9 mouse cellular contexts compared by ENCODE assay signal in the genomic region with DNA sequence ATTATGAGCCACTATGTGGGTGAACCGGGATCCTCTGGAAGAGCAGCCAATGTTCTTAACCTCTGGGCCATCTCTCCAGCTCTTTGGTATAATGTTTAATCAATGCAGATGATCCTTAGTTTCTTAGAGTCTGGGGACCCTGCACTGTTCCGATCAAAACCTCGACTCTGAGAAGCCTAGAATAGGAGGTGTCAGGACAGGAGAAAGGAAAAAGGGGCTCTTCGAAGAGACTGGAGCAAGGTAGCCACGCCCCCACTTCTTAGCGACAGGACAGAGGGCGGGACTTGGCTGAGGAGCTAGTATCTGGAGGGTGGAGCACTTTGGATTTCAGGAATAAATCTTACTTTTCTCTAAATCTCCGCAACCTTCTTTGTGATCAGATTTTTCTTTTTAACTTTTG. TPM values are rescaled to one million over a fixed set of nuclear protein-coding genes. Genes with fewer than 3 reads are reported as not detected.
DNase-seq lines count a peak whose midpoint lies in the region; ATAC-seq and TF ChIP-seq lines count a peak whose summit lies in the region.
"Had no signal": no experiment of that assay in that cellular context is flagged by ENCODE, and none has a peak within 500 bp of the region (broad histone marks: within the 10 kb centered on the region; RNA-seq: fewer than 3 reads in every experiment).

No protein-coding gene starts in this region.

- TF ChIP-seq CTCF in cerebellum, adult 2 months (IDR thresholded peaks at IDR 0.05; ENCODE audit: borderline replicate concordance, insufficient read depth, low read depth, low read length): no peak

- H3K4me2 ChIP-seq in embryonic facial prominence, embryonic 15.5 days (replicated peaks): peak overlapping the region; percentile 91
- peak overlapping the region; percentile 90 for H3K4me2 ChIP-seq in kidney, embryonic 16.5 days (replicated peaks; ENCODE audit: low read depth, low read length)

- H3K36me3 ChIP-seq in embryonic facial prominence, embryonic 15.5 days: no peaks in the 10 kb centered on the region
- H3K36me3 ChIP-seq in kidney, embryonic 16.5 days (ENCODE audit: insufficient read depth, low read length): peaks cover 13% of the 10 kb centered on the region; the same call in 1 of the 2 replicates

- H3K4me1 ChIP-seq in embryonic facial prominence, embryonic 15.5 days: peaks cover 47% of the 10 kb centered on the region
- H3K4me1 ChIP-seq in kidney, embryonic 16.5 days (ENCODE audit: insufficient read depth, low read length): peaks cover 36% of the 10 kb centered on the region
- peaks cover 6% of the 10 kb centered on the region; the same call in 1 of the 2 replicates for H3K4me1 ChIP-seq in cerebellum, adult 2 months (ENCODE audit: control insufficient read depth, insufficient read depth, low read length)

- peak overlapping the region; percentile 75 for H3K4me3 ChIP-seq in embryonic facial prominence, embryonic 15.5 days (replicated peaks)
- peak overlapping the region; percentile 74 for H3K4me3 ChIP-seq in kidney, embryonic 16.5 days (ENCODE audit: low read length)
- H3K4me3 ChIP-seq in cerebellum, adult 2 months (replicated peaks; ENCODE audit: insufficient read depth, low read depth, low read length): no peak overlapping the region

- H3K27ac ChIP-seq in embryonic facial prominence, embryonic 15.5 days (replicated peaks): peak overlapping the region; percentile 82
- H3K27ac ChIP-seq in kidney, embryonic 16.5 days (ENCODE audit: low read length): peak overlapping the region; percentile 91
- H3K27ac ChIP-seq in cerebellum, adult 2 months (ENCODE audit: insufficient read depth, low read length): no peak overlapping the region

- peak; percentile 39 for DNase-seq in ovary, postnatal 36 days (ENCODE audit: low spot score)
- no peak for DNase-seq in ovary, postnatal 14 days (ENCODE audit: low spot score)
- peak; percentile 57 for DNase-seq in lung, postnatal 25 days (ENCODE audit: low spot score)
- no peak for DNase-seq in T-cell, adult 2 months (ENCODE audit: low spot score)
- no peak for DNase-seq in cerebellum, adult 2 months
- DNase-seq in left cerebral cortex, adult 18-20 months (ENCODE audit: low spot score in 2 of 2): no peak

- ATAC-seq in embryonic facial prominence, embryonic 15.5 days (ENCODE audit: insufficient number of reproducible peaks, low FRiP score, low TSS enrichment, low read depth): no peak
- ATAC-seq in kidney, embryonic 16.5 days (ENCODE audit: low FRiP score, low TSS enrichment): no peak

- 7% methylated on average over 8 of the region's 8 CpGs for WGBS in embryonic facial prominence, embryonic 15.5 days
- 9% methylated on average over 8 of the region's 8 CpGs for WGBS in kidney, embryonic 16.5 days
- WGBS in cerebellum, adult 2 months: 19% methylated on average over 8 of the region's 8 CpGs

- H3K9ac ChIP-seq in embryonic facial prominence, embryonic 15.5 days: 0 out of 2 replicates have a peak overlapping the region, but pooled peaks have one; percentile 1
- peak overlapping the region; percentile 81 for H3K9ac ChIP-seq in kidney, embryonic 16.5 days (replicated peaks; ENCODE audit: low read length)

- H3K27me3 ChIP-seq in embryonic facial prominence, embryonic 15.5 days: no peaks in the 10 kb centered on the region
- H3K27me3 ChIP-seq in kidney, embryonic 16.5 days (ENCODE audit: insufficient read depth, low read length): no peaks in the 10 kb centered on the region
- no peaks in the 10 kb centered on the region for H3K27me3 ChIP-seq in cerebellum, adult 2 months (ENCODE audit: control insufficient read depth, insufficient read depth, low read length)

- no peaks in the 10 kb centered on the region for H3K9me3 ChIP-seq in embryonic facial prominence, embryonic 15.5 days (replicated peaks)
- H3K9me3 ChIP-seq in kidney, embryonic 16.5 days (ENCODE audit: low read length): peaks cover 4% of the 10 kb centered on the region; the same call in 1 of the 2 replicates

- TF ChIP-seq POLR2A in cerebellum, adult 2 months (IDR thresholded peaks at IDR 0.05; ENCODE audit: borderline replicate concordance, insufficient read depth, low read length): no peak

RNA-seq across cellular contexts. Expression of gene Rhod, which starts 1.0 kb away (rescaled TPM):
- polyA plus RNA-seq in embryonic facial prominence, embryonic 15.5 days (2015; fragmentation: Nextera tagmentation; extraction: Ambion mirVana): 47.4 and 50.5 TPM in 2 replicates
- 46.3 and 57.9 TPM in 2 replicates for polyA plus RNA-seq in kidney, embryonic 16.5 days (2015; fragmentation: Nextera tagmentation; extraction: Ambion mirVana)
- polyA plus RNA-seq in cerebellum, adult 2 months (2012; rRNA removed): 9.9 and 10.5 TPM in 2 replicates
- 1 to 10 TPM in 1 of 2 experiments, under 1 TPM in 1; 0.59 to 1.3 TPM for total RNA-seq in left cerebral cortex, adult 18-20 months (2021)
- total RNA-seq: common myeloid progenitor, adult 5-6 weeks had no signal

RNA-seq across cellular contexts. Expression of gene Syt12, which starts 37.0 kb away (rescaled TPM):
- 1.5 and 1.7 TPM in 2 replicates for polyA plus RNA-seq in embryonic facial prominence, embryonic 15.5 days (2015; fragmentation: Nextera tagmentation; extraction: Ambion mirVana)
- polyA plus RNA-seq in kidney, embryonic 16.5 days (2015; fragmentation: Nextera tagmentation; extraction: Ambion mirVana): 2.8 and 3.8 TPM in 2 replicates
- 82.4 and 104 TPM in 2 replicates for polyA plus RNA-seq in cerebellum, adult 2 months (2012; rRNA removed)
- 10 to 100 TPM; 38.2 to 55.8 TPM for total RNA-seq in left cerebral cortex, adult 18-20 months (2021)
- total RNA-seq: common myeloid progenitor, adult 5-6 weeks had no signal

RNA-seq across cellular contexts. Expression of gene Kdm2a, which starts 42.1 kb away (rescaled TPM):
- 50.4 and 55.0 TPM in 2 replicates for polyA plus RNA-seq in embryonic facial prominence, embryonic 15.5 days (2015; fragmentation: Nextera tagmentation; extraction: Ambion mirVana)
- 47.5 and 56.2 TPM in 2 replicates for polyA plus RNA-seq in kidney, embryonic 16.5 days (2015; fragmentation: Nextera tagmentation; extraction: Ambion mirVana)
- 87.1 and 90.4 TPM in 2 replicates for polyA plus RNA-seq in cerebellum, adult 2 months (2012; rRNA removed)
- total RNA-seq in left cerebral cortex, adult 18-20 months (2021): 10 to 100 TPM; 74.0 to 77.0 TPM

RNA-seq across cellular contexts. Expression of gene 2010003K11Rik, which starts 58.2 kb away (rescaled TPM):
- polyA plus RNA-seq in embryonic facial prominence, embryonic 15.5 days (2015; fragmentation: Nextera tagmentation; extraction: Ambion mirVana): not detected in 2 replicates
- polyA plus RNA-seq in kidney, embryonic 16.5 days (2015; fragmentation: Nextera tagmentation; extraction: Ambion mirVana): 0.22 TPM in 1 of 2 replicates, not detected in the other
- polyA plus RNA-seq in cerebellum, adult 2 months (2012; rRNA removed): not detected in 2 replicates
- total RNA-seq in left cerebral cortex, adult 18-20 months (2021): not detected
- total RNA-seq: common myeloid progenitor, adult 5-6 weeks had no signal

Comparison
In these comparisons a context has a peak if more than half of its experiments do, and no peak if none do; other contexts are left out.
1. DNase-seq: peak in ovary, postnatal 36 days (single experiment) and lung, postnatal 25 days (single experiment); none in ovary, postnatal 14 days (single experiment), T-cell, adult 2 months (single experiment), cerebellum, adult 2 months (0 of 2) and left cerebral cortex, adult 18-20 months (0 of 2).
2. RNA of gene Syt12, which starts 37.0 kb away (polyA plus RNA-seq): 82.4 to 104 TPM in cerebellum, adult 2 months; 2.8 to 3.8 TPM in kidney, embryonic 16.5 days and 1.5 to 1.7 TPM in embryonic facial prominence, embryonic 15.5 days; every median in the first group is over 10 times any median in the second.